Mouse (Mus musculus) mouse trophoblast stem cell (cell line): ENCODE measurements around the gene Fau.
"Not testable (repeated sequence)": the region's sequence is repeated elsewhere in the genome, so short reads cannot be mapped to it uniquely, and the experiment has no call there.

Experiments used
- in situ Hi-C, 2 experiments: fragments of 300-500 bp; cut with MseI, MboI; formaldehyde crosslinking; loops; 2 replicates in 1 of 2; 3 replicates in 1 of 2; pipeline ENCODE4 v1.15.1; 2025

Gene Fau

GRCm38 (mm10) chr19:6057313-6058096 lies at the start of gene Fau, which contains the start of gene Mrpl49:
Gene Fau, plus strand, starts transcription at chr19:6057844.
Gene Mrpl49, minus strand, starts transcription at chr19:6057785.
- in situ Hi-C loops = no loop called here

GRCm38 (mm10) chr19:6009137-6009536 lies 48.5 kb upstream of the Fau start:
- in situ Hi-C loops = no loop called here

- in situ Hi-C loops = no loop called here
Observed at GRCm38 (mm10) chr19:6013691-6014090, 44.0 kb upstream of the Fau start.

GRCm38 (mm10) chr19:6014991-6015510 lies 42.6 kb upstream of the Fau start:
- in situ Hi-C loops = loop anchor here (5.0 kb wide), 2 partner anchors 48 to 53 kb away; partner anchors contain the start of gene Pola2 (in 1 of the 2)

GRCm38 (mm10) chr19:6015511-6016315 lies 41.9 kb upstream of the Fau start, which contains the start of gene Capn1:
Gene Capn1, minus strand, starts transcription at chr19:6015897.
- in situ Hi-C loops = loop anchor here (5.0 kb wide), 2 partner anchors 48 to 53 kb away; partner anchors contain the start of gene Pola2 (in 1 of the 2)

GRCm38 (mm10) chr19:6016532-6016931 lies 41.1 kb upstream of the Fau start:
- in situ Hi-C loops = loop anchor here (5.0 kb wide), 2 partner anchors 49 to 54 kb away; partner anchors contain the start of gene Pola2 (in 1 of the 2)

- in situ Hi-C loops = loop anchor here (5.0 kb wide), 2 partner anchors 51 to 56 kb away; partner anchors contain the start of gene Pola2 (in 1 of the 2)
Observed at GRCm38 (mm10) chr19:6018142-6019089, 39.2 kb upstream of the Fau start.

GRCm38 (mm10) chr19:6020276-6020675 lies 37.4 kb upstream of the Fau start:
- in situ Hi-C loops = no loop called here

GRCm38 (mm10) chr19:6023059-6023458 lies 34.6 kb upstream of the Fau start:
- in situ Hi-C loops = no loop called here

- in situ Hi-C loops = no loop called here
Observed at GRCm38 (mm10) chr19:6023930-6024329, 33.7 kb upstream of the Fau start.

- in situ Hi-C loops = no loop called here
Observed at GRCm38 (mm10) chr19:6028991-6029390, 28.7 kb upstream of the Fau start.

- in situ Hi-C loops = no loop called here
Observed at GRCm38 (mm10) chr19:6029426-6029825, 28.2 kb upstream of the Fau start.

GRCm38 (mm10) chr19:6030520-6031280 lies 26.9 kb upstream of the Fau start:
- in situ Hi-C loops = no loop called here

- in situ Hi-C loops = no loop called here
Observed at GRCm38 (mm10) chr19:6035966-6036585, 21.6 kb upstream of the Fau start.

GRCm38 (mm10) chr19:6037695-6038094 lies 19.9 kb upstream of the Fau start:
- in situ Hi-C loops = no loop called here

- in situ Hi-C loops = no loop called here
Observed at GRCm38 (mm10) chr19:6038326-6038725, 19.3 kb upstream of the Fau start.

GRCm38 (mm10) chr19:6040002-6040401 lies 17.6 kb upstream of the Fau start:
- in situ Hi-C loops = no loop called here

GRCm38 (mm10) chr19:6042293-6042692 lies 15.4 kb upstream of the Fau start:
- in situ Hi-C loops = no loop called here

- in situ Hi-C loops = not testable (repeated sequence)
Observed at GRCm38 (mm10) chr19:6044102-6044501, 13.5 kb upstream of the Fau start.
